Mouse (Mus musculus): ENCODE results near the gene Nr3c2. TPM values are rescaled to one million over a fixed set of nuclear protein-coding genes. Genes with fewer than 3 reads are reported as not detected.

The Nr3c2 gene
- total RNA-seq, 2 experiments from 2014 or later = 7.3 to 10.5 TPM

DNA sequence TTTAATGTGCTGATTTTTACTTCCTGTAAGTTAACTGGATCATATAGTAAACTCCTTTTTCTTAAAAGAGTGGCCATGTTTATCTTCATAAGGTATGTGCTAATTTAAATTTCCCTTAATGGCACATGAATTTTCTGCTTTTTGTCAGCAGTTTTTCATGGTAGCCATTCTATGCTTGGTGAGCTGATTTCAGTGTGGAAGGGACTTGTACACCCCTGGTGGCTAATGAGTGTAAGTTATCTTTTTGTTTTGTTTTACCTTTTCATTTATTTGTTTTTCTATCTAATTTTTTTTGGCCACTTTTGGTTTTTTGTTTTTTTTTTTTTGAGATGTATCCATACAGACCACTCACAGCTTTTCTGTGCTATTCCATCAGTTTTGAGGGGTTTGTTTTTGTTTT lies 340.2 kb downstream of the Nr3c2 start:
- DNase-seq (ENCODE audit: low spot score in 2 of 2) = no peak

DNA sequence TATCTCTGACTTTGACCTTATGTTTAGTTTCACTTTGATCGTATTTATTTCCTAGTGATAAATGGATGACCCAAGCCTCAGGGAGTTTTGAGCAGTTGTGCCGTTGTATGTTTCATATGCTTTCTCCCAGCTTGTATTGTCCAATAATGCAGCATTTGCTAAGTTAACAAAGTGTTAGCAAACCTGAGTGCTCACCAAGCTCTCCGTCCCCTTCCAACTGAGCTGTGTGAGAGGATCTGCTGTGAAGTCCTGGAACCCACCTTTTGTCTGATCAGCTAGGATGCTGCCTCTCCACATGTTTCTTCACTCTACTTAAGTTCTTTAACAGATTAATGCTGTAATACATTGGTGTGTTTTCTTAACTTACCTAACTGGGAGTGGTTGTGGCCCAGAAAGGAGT lies 342.1 kb downstream of the Nr3c2 start:
- no peak for DNase-seq (ENCODE audit: low spot score in 2 of 2)

DNA sequence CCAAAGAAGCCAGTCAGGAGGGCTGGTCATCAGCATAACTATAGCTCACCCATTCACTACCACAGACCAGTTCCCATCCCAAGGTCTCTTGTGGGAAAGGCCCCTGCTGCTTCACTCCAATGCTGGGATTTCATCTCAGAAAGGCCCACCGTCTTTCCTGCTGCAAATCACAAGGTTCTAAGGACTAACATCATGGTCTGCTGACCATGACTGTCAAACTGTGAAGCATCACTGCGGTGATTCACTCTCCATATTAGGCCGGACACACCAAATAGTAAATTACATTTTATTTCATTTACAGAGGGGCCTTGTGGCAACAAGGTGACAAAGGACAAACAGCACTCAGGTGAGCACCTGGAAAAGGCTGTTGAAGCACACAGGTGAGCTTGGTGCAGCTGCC lies 350.9 kb downstream of the Nr3c2 start:
- DNase-seq (ENCODE audit: low spot score in 2 of 2) = no peak

DNA sequence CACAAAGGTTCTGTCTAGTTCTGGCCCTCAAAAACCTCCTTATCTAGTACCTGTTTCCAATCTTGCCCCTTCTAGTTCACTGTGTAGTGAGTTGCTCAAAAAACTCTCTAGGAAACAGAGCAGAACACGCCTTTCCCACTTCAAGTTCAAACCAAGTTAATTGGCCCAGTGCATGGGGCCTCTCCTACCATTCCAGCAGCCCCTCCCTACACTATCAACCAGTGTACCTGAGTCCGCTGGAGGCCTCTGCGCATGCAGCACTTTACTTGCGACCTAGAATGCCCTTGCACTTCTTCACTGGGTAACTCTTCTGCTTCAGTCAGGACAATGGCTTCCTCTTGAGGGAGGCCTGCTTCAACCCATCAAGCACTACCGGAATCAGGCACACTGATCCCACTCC lies 351.9 kb downstream of the Nr3c2 start:
- DNase-seq (ENCODE audit: low spot score in 2 of 2) = no peak

- DNase-seq (ENCODE audit: low spot score in 2 of 2) = no peak
Measured at GRCm38 (mm10) chr8:77254466-77254865, 355.2 kb downstream of the Nr3c2 start.

DNA sequence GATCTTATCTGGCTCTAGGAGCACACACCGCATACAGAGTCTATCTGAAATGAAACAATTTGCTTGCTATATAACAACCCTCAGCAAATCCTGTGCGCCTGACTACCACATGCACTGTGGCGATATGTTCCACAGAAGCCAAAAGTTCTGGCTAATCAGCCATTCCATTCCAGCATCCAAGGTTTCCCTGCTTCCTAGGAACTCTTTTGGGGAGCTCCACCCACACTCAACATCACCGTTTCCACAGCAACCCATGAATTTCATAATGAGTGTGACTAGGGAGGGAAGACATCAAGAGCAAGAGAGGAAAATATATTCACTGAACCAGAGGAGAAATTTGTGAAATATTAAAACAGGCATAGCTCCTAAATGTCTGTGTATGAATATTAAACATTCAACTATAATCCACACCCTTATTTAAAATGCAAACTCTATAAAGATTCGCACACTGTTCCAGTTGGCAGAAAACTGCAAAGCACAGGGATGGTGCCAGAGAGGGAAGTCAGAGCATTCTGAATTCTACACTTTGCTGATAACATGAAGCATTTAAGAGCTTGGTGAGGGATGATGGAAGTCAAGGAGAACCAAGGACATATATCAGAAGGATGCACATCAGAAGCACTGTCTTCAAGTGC lies 357.3 kb downstream of the Nr3c2 start:
- no peak for DNase-seq (ENCODE audit: low spot score in 2 of 2)

- DNase-seq (ENCODE audit: low spot score in 2 of 2) = no peak
Measured at GRCm38 (mm10) chr8:77257085-77257451, 357.8 kb downstream of the Nr3c2 start.

- no peak for DNase-seq (ENCODE audit: low spot score in 2 of 2)
Measured at GRCm38 (mm10) chr8:77261215-77261614, 362.0 kb downstream of the Nr3c2 start.

GRCm38 (mm10) chr8:77262216-77263009 lies 363.2 kb downstream of the Nr3c2 start:
- no peak for DNase-seq (ENCODE audit: low spot score in 2 of 2)

- no peak for DNase-seq (ENCODE audit: low spot score in 2 of 2)
Measured at GRCm38 (mm10) chr8:77267941-77268405, 368.7 kb downstream of the Nr3c2 start.

GRCm38 (mm10) chr8:77272136-77272535 lies 372.9 kb downstream of the Nr3c2 start:
- no peak for DNase-seq (ENCODE audit: low spot score in 2 of 2)

DNA sequence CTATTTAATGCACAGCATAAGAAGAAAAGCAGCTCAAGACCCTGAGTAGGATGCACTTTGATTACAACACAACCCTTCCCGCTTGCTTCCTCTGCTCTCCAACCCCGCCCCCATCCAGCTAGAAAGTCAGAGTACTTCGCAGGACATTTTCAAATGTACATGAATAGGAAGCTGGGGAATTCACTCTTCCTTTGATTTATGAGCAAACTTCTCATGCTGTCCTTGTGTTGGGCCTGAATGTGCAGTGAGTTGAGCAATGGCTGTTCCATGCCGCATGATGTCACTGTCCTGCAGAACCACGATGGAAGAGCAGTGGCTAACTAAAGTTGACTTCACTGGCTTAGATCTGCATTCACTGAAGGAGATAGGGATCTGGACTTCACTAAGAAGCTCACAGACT lies 376.3 kb downstream of the Nr3c2 start:
- no peak for DNase-seq (ENCODE audit: low spot score in 2 of 2)

DNA sequence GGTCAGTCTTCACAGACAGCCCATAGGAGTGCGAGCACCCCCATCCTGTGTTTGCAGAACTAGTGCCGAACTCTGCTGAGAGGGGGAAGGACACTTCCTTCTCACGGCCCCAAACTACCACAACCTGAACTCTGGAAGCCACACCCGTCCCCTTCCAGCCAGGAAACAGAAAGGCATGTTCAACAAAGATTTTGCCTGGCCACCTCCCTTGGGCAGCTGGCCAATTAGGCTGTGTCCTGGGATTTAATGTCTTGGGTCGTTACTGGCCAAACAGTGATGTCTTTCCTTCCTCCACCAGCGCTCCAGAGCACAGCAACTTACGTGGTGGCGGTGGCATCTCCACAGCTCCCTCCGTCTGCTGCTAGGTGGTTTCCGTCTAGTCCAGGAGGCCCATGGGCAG lies 377.6 kb downstream of the Nr3c2 start:
- no peak for DNase-seq (ENCODE audit: low spot score in 2 of 2)

DNA sequence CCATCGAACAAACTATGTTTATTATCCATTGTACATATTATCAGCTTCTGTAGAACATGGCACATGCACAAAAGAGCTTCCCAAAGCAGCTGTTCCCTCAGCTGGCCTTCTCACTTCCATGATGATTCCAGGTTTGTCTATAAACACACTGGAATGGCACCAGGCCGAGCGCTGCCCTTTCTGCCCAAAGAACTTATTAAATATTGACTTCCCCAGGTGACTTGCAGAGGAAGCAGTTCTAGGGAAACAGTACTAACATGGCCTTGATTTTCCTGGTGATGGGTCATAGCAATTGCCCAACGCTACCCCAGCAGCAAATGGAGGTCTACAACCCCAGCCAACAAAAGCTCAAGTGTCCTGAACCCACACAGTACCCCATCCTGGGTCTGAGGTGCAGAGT lies 379.0 kb downstream of the Nr3c2 start:
- DNase-seq (ENCODE audit: low spot score in 2 of 2) = no peak

DNA sequence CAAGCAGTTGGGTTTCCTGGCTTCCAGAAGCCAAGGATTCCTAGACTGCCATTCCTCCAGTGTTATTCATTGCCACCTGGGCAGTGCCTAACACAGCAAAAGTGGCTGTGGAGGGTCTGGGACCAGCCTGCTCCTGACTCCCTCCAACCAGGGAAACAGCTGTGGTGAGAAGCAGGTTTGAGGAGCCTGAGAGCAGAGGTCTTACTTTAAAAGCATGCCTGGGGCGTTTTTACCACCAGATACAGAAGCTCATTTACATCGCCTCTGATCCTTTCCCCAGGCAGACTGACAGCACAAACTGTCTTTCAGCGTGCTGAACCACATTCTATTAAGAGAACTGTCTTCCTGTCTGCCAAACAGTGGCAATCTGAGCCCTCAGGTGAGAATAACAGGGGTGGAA lies 380.7 kb downstream of the Nr3c2 start:
- no peak for DNase-seq (ENCODE audit: low spot score in 2 of 2)

- no peak for DNase-seq (ENCODE audit: low spot score in 2 of 2)
Measured at GRCm38 (mm10) chr8:77282605-77283236, 383.5 kb downstream of the Nr3c2 start.

GRCm38 (mm10) chr8:77284473-77284872 lies 385.2 kb downstream of the Nr3c2 start:
- DNase-seq (ENCODE audit: low spot score in 2 of 2) = no peak

DNA sequence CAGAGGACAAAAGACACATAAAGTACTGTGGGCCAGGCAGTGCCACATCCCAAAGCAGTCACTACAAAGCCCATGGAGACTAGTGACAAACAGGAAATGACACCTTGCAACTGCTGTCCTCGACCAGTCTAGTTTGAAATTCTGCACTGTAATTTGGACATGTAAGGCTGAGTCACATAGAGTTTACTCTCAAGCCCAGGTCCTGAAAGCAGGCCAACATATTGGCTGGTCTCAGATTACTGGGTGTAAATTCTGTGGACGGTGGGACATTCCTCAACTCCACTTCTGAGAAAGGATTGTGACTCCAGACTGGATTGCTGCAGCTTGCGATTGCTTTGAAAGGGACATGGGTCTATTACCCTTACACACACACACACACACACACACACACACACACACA lies 388.8 kb downstream of the Nr3c2 start:
- DNase-seq (ENCODE audit: low spot score in 2 of 2) = no peak

GRCm38 (mm10) chr8:77288492-77288891 lies 389.2 kb downstream of the Nr3c2 start:
- no peak for DNase-seq (ENCODE audit: low spot score in 2 of 2)

DNA sequence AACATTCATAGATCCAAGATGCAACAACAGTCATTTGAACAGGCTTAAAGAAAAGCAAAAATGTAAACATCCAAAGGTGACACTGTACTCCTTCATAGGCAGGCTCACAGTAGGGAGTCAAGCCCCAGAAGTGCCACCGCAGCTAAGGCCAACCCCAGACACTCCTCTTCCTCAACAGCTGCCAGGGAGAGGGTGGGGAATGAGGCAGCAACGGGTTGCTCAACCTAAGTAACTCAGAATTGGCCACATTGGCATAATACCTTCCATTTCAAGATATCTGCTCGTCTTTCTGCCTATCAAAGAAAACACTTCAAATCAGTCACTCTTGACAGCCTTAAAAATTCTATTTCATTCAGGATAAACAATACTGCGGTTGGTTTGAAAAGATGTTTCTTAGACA lies 392.9 kb downstream of the Nr3c2 start:
- no peak for DNase-seq (ENCODE audit: low spot score in 2 of 2)

DNA sequence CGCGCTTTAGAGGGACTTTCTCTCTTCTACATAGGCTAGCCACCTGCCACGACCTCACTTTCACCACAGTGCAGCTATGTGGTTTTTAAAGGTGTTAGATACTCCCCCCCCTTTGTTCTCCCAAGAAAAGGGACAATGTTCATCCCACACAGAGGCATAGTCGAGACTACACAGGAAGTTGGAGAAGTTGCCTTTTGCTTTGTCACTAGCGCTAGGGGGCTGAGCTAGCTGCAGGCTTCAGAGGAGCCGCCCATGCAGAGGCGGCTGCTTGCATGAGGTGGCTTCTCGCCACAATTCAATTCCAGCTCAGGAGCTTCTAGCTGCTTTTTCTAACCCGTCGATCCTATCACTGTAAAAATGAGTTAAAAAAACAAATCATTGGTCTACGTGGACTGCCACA lies 393.4 kb downstream of the Nr3c2 start:
- no peak for DNase-seq (ENCODE audit: low spot score in 2 of 2)

DNA sequence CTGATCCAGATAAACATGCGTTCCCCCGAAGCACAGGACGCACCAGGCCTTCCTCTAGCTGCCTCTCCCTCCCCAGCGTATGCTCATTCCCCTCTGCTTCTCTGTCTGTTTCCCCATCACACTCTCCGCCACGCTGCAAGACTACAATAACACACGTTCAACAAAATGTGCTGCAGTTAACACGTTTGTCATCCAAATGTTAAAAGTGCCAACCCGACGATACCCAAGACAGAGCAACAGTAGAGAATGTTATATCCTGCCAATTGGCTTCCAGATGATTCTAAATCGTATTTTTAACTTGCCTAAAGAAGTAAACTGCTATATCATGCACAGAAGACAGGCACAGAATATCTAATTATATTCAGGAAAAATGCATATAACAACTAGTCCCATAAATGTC lies 395.4 kb downstream of the Nr3c2 start:
- no peak for DNase-seq (ENCODE audit: low spot score in 2 of 2)

All from adrenal gland, postnatal 4 days (tissue).